Mouse (Mus musculus): ENCODE measurements around the gene Nbeal2. TPM values are rescaled to one million over a fixed set of nuclear protein-coding genes. Genes with fewer than 3 reads are reported as not detected.

Gene Nbeal2
- polyA plus RNA-seq (2011; ENCODE audit: insufficient read depth, insufficient read length, low replicate concordance, missing spikeins): 46.2 and 119 TPM in 2 replicates

GRCm38 (mm10) chr9:110653655-110654461 lies at the start of gene Nbeal2:
TSS of gene Nbeal2 (minus strand) at chr9:110654161.
- under 1% methylated on average over 70 of the region's 75 CpGs for WGBS
- TF ChIP-seq CTCF (IDR thresholded peaks at IDR 0.05; ENCODE audit: control insufficient read depth, insufficient read depth, low read length) (no peak), POLR2A (IDR thresholded peaks at IDR 0.05; ENCODE audit: borderline replicate concordance, control insufficient read depth, low read depth, low read length) (peak; percentile 69; the same call in 1 of the 2 replicates)
- peaks cover 9% of the 10 kb centered on the region for H3K4me1 ChIP-seq (ENCODE audit: control insufficient read depth, insufficient read depth, low read length)

GRCm38 (mm10) chr9:110702848-110703247 lies 48.9 kb upstream of the Nbeal2 start:
- WGBS: 74% methylated on average over 1 of the region's 1 CpGs
- Histone ChIP-seq H3K4me1 (ENCODE audit: control insufficient read depth, insufficient read depth, low read length) (peaks cover 3% of the 10 kb centered on the region), H3K27ac (ENCODE audit: control insufficient read depth, insufficient read depth, low read depth, low read length, poor library complexity) (no peak overlapping the region), H3K4me3 (replicated peaks; ENCODE audit: control insufficient read depth, low read depth, low read length) (no peak overlapping the region)
- TF ChIP-seq CTCF (IDR thresholded peaks at IDR 0.05; ENCODE audit: control insufficient read depth, insufficient read depth, low read length) (no peak), POLR2A (IDR thresholded peaks at IDR 0.05; ENCODE audit: borderline replicate concordance, control insufficient read depth, low read depth, low read length) (no peak)

More at GRCm38 (mm10) chr9:110653655-110654461, at the start of gene Nbeal2:
- peak within 1 kb of the TSS; percentile 73 for H3K27ac ChIP-seq (ENCODE audit: control insufficient read depth, insufficient read depth, low read depth, low read length, poor library complexity)
- H3K4me3 ChIP-seq (replicated peaks; ENCODE audit: control insufficient read depth, low read depth, low read length): peak within 1 kb of the TSS; percentile 77

GRCm38 (mm10) chr9:110701114-110702032 lies 47.4 kb upstream of the Nbeal2 start:
- WGBS: 81% methylated on average over 12 of the region's 12 CpGs
- Histone ChIP-seq H3K4me1 (ENCODE audit: control insufficient read depth, insufficient read depth, low read length) (no peaks in the 10 kb centered on the region; the same call in 1 of the 2 replicates), H3K4me3 (replicated peaks; ENCODE audit: control insufficient read depth, low read depth, low read length) (no peak overlapping the region), H3K27ac (ENCODE audit: control insufficient read depth, insufficient read depth, low read depth, low read length, poor library complexity) (no peak overlapping the region)
- TF ChIP-seq POLR2A (IDR thresholded peaks at IDR 0.05; ENCODE audit: borderline replicate concordance, control insufficient read depth, low read depth, low read length) (no peak), CTCF (IDR thresholded peaks at IDR 0.05; ENCODE audit: control insufficient read depth, insufficient read depth, low read length) (no peak)

GRCm38 (mm10) chr9:110699574-110699973 lies 45.6 kb upstream of the Nbeal2 start:
- Histone ChIP-seq H3K4me1 (ENCODE audit: control insufficient read depth, insufficient read depth, low read length) (no peaks in the 10 kb centered on the region; the same call in 1 of the 2 replicates), H3K27ac (ENCODE audit: control insufficient read depth, insufficient read depth, low read depth, low read length, poor library complexity) (no peak overlapping the region), H3K4me3 (replicated peaks; ENCODE audit: control insufficient read depth, low read depth, low read length) (no peak overlapping the region)
- 67% methylated on average over 3 of the region's 3 CpGs for WGBS
- no peak for TF ChIP-seq POLR2A (IDR thresholded peaks at IDR 0.05; ENCODE audit: borderline replicate concordance, control insufficient read depth, low read depth, low read length)
- no peak for TF ChIP-seq CTCF (IDR thresholded peaks at IDR 0.05; ENCODE audit: control insufficient read depth, insufficient read depth, low read length)

- Histone ChIP-seq H3K4me3 (replicated peaks; ENCODE audit: control insufficient read depth, low read depth, low read length) (no peak overlapping the region), H3K27ac (ENCODE audit: control insufficient read depth, insufficient read depth, low read depth, low read length, poor library complexity) (no peak overlapping the region), H3K4me1 (ENCODE audit: control insufficient read depth, insufficient read depth, low read length) (no peaks in the 10 kb centered on the region; the same call in 1 of the 2 replicates)
- TF ChIP-seq CTCF (IDR thresholded peaks at IDR 0.05; ENCODE audit: control insufficient read depth, insufficient read depth, low read length) (no peak), POLR2A (IDR thresholded peaks at IDR 0.05; ENCODE audit: borderline replicate concordance, control insufficient read depth, low read depth, low read length) (no peak)
- 77% methylated on average over 3 of the region's 3 CpGs for WGBS
Observed at GRCm38 (mm10) chr9:110697465-110697864, 43.5 kb upstream of the Nbeal2 start.

- Histone ChIP-seq H3K27ac (ENCODE audit: control insufficient read depth, insufficient read depth, low read depth, low read length, poor library complexity) (no peak overlapping the region), H3K4me1 (ENCODE audit: control insufficient read depth, insufficient read depth, low read length) (no peaks in the 10 kb centered on the region; the same call in 1 of the 2 replicates), H3K4me3 (replicated peaks; ENCODE audit: control insufficient read depth, low read depth, low read length) (no peak overlapping the region)
- TF ChIP-seq POLR2A (IDR thresholded peaks at IDR 0.05; ENCODE audit: borderline replicate concordance, control insufficient read depth, low read depth, low read length) (no peak), CTCF (IDR thresholded peaks at IDR 0.05; ENCODE audit: control insufficient read depth, insufficient read depth, low read length) (no peak)
- WGBS: 97% methylated on average over 5 of the region's 5 CpGs
Observed at GRCm38 (mm10) chr9:110696427-110696826, 42.5 kb upstream of the Nbeal2 start.

- 89% methylated on average over 4 of the region's 4 CpGs for WGBS
- Histone ChIP-seq H3K4me3 (replicated peaks; ENCODE audit: control insufficient read depth, low read depth, low read length) (no peak overlapping the region), H3K4me1 (ENCODE audit: control insufficient read depth, insufficient read depth, low read length) (no peaks in the 10 kb centered on the region; the same call in 1 of the 2 replicates), H3K27ac (ENCODE audit: control insufficient read depth, insufficient read depth, low read depth, low read length, poor library complexity) (no peak overlapping the region)
- TF ChIP-seq CTCF (IDR thresholded peaks at IDR 0.05; ENCODE audit: control insufficient read depth, insufficient read depth, low read length) (no peak), POLR2A (IDR thresholded peaks at IDR 0.05; ENCODE audit: borderline replicate concordance, control insufficient read depth, low read depth, low read length) (no peak)
Observed at GRCm38 (mm10) chr9:110695165-110695755, 41.3 kb upstream of the Nbeal2 start.
